Mouse (Mus musculus) cerebellum, adult 8-10 months (tissue): ENCODE data around the gene Insl6.

Source experiments
- DNase-seq: peaks from one replicate; pipeline ENCODE4 v3.0.0; 2022

Gene Insl6

DNA sequence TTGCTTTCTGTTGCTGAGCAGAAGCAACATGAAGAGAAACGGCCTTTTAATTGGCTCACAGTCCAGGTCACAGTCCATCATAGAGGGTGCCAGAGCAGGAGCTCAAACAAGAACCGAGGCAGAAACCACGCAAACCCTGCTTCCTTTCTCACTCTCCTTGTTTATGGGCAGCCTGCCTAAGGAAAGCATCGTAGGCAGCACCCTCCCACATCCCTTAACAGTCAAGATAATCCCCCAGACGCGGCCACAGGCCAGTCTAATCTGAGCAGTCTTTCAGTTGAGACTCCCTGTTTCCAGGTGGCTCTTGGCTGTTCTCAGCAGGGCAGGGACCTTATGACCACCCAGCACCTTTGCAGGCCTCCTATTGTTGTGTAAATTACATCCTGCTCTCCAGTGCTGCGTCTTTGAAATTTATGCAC, 39.7 kb downstream of the Insl6 start:
- no peak for DNase-seq

GRCm38 (mm10) chr19:29278944-29279587, 46.1 kb downstream of the Insl6 start:
- DNase-seq = no peak

GRCm38 (mm10) chr19:29276414-29276813, 48.7 kb downstream of the Insl6 start:
- no peak for DNase-seq

GRCm38 (mm10) chr19:29272011-29272809, 52.9 kb downstream of the Insl6 start:
- DNase-seq = no peak
